Mouse (Mus musculus): ENCODE results near the gene Lmtk2.

DNA sequence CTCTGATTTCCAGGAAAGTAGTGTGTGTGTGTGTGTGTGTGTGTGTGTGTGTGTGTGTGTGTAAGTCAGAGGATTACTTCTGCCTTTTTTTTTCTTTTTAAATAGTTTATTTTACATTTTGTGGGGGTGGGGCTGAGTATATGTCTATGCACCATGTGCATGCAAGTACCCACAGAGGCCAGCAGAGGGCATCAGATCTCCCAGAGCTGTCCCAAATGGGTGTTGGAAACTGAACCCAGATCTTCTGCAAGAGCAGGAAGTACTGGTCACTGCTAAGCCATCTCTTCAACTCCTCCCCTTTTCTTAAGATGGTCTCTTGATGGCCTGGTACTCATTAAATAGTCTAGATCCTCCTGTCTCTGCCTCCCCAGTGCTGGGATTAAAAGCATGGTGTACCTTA is 49.0 kb upstream of the Lmtk2 start:
- no peak for TF ChIP-seq NRF1 (IDR thresholded peaks at IDR 0.05; ENCODE audit: insufficient read depth, low read depth, low read length, poor library complexity, severe bottlenecking)
- peak; percentile 73 to 84 (median 79) for TF ChIP-seq CTCF (IDR thresholded peaks at IDR 0.05 in 2 of 3, conservative IDR thresholded peaks at IDR 0.05 in 1 of 3; ENCODE audit: control insufficient read depth in 1 of 3, insufficient read depth in 1 of 3, low read depth in 2 of 3, low read length in 3 of 3, poor library complexity in 1 of 3, severe bottlenecking in 1 of 3)
- no peak for TF ChIP-seq POLR2A (IDR thresholded peaks at IDR 0.05; ENCODE audit: control insufficient read depth in 1 of 2, insufficient read depth in 1 of 2, low read depth in 1 of 2, low read length in 2 of 2, poor library complexity in 1 of 2)
- no peak for TF ChIP-seq ZMIZ1 (IDR thresholded peaks at IDR 0.05; ENCODE audit: low read depth, low read length)
- no peak for TF ChIP-seq JUND (IDR thresholded peaks at IDR 0.05; ENCODE audit: low read depth, low read length)
- TF ChIP-seq MAFK (IDR thresholded peaks at IDR 0.05; ENCODE audit: borderline replicate concordance, low read depth, low read length): no peak
- no peak for TF ChIP-seq ETS1 (IDR thresholded peaks at IDR 0.05; ENCODE audit: low read depth, low read length)
- TF ChIP-seq MAZ (IDR thresholded peaks at IDR 0.05; ENCODE audit: low read depth, low read length): no peak
- TF ChIP-seq E2F4 (IDR thresholded peaks at IDR 0.05; ENCODE audit: borderline replicate concordance, low read depth, low read length): no peak
- TF ChIP-seq POLR2AphosphoS2 (IDR thresholded peaks at IDR 0.05; ENCODE audit: low read length): no peak
